Mouse (Mus musculus) liver, embryonic 15.5 days (tissue): ENCODE measurements at regions not wholly inside any gene's neighbourhood (a gene's known extent, or its start where the extent isn't known, plus 50 kb on each side); places are given as distances from the start of the nearest gene placed in this dataset.
"Not testable (repeated sequence)": the region's sequence is repeated elsewhere in the genome, so short reads cannot be mapped to it uniquely, and the experiment has no call there.

Experiments
- ATAC-seq: fragments of 200-750 bp; cut with Nextera tagmentation; 2 replicates; pipeline ENCODE4 v1.8.0; 2017; ENCODE audit warnings: moderate number of reproducible peaks, mild to moderate bottlenecking, moderate library complexity; ENCODE audit not compliant: insufficient read depth
- H3K27ac ChIP-seq: fragments of 300-500 bp; sonication (generic); replicated peaks from 2 replicates; pipeline ENCODE4 v1.5.1; 2015; ENCODE audit warnings: mild to moderate bottlenecking, inconsistent platforms
- H3K27me3 ChIP-seq: fragments of 300-500 bp; sonication (generic); 2 replicates; pipeline ENCODE4 v1.6.1; 2015; ENCODE audit warnings: mild to moderate bottlenecking, inconsistent platforms
- H3K36me3 ChIP-seq: fragments of 300-500 bp; sonication (generic); replicated peaks from 2 replicates; pipeline ENCODE4 v1.6.1; 2015; ENCODE audit warnings: moderate library complexity, mild to moderate bottlenecking, inconsistent platforms
- H3K4me1 ChIP-seq: fragments of 300-500 bp; sonication (generic); replicated peaks from 2 replicates; pipeline ENCODE4 v1.6.1; 2015; ENCODE audit warnings: inconsistent platforms
- H3K4me2 ChIP-seq: fragments of 300-500 bp; sonication (generic); 2 replicates; pipeline ENCODE4 v1.6.1; 2015; ENCODE audit warnings: moderate library complexity, mild to moderate bottlenecking, inconsistent platforms
- H3K4me3 ChIP-seq: fragments of 300-500 bp; sonication (generic); replicated peaks from 2 replicates; pipeline ENCODE4 v1.5.1; 2015; ENCODE audit warnings: mild to moderate bottlenecking, inconsistent platforms
- H3K9ac ChIP-seq: fragments of 300-500 bp; sonication (generic); 2 replicates; pipeline ENCODE4 v1.6.1; 2015; ENCODE audit warnings: moderate library complexity, mild to moderate bottlenecking, inconsistent platforms
- H3K9me3 ChIP-seq: fragments of 300-500 bp; sonication (generic); replicated peaks from 2 replicates; pipeline ENCODE4 v1.6.1; 2016; ENCODE audit warnings: inconsistent platforms
- WGBS: fragments of 180-500 bp; shearing (Covaris S2); methylation state at CpG from one replicate; pipeline ENCODE4 v1.1.7; 2015; ENCODE audit warnings: mixed read lengths; ENCODE audit not compliant: insufficient replicate concordance; 5-methylcytosine and 5-hydroxymethylcytosine counted together

DNA sequence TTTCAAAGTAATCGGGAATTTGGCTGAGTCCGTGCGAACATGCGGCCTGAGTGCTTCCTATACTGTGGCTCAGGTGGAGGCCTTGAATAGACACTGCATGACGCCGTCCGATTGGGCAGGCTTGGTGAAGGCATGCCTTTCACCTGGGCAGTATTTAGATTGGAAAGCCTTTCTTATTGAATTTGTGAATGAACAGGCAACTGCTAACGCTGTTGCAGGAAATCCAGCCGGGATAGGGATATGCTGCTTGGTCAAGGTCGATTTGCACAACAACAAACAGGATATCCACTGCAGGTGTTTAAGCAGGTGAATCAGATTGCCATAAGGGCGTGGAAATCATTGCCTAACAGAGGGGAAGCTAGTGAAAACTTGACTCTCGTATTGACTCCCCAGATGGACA lies 183.7 kb upstream of the Ccdc54 start:
- ATAC-seq, H3K36me3 ChIP-seq, H3K9ac ChIP-seq, H3K4me2 ChIP-seq, H3K9me3 ChIP-seq, H3K4me3 ChIP-seq, H3K4me1 ChIP-seq, H3K27ac ChIP-seq, H3K27me3 ChIP-seq: not testable (repeated sequence)
- WGBS: 69% methylated on average over 12 of the region's 12 CpGs

- no peak overlapping the region for H3K4me3 ChIP-seq
- no peak overlapping the region for H3K27ac ChIP-seq
- no peaks in the 10 kb centered on the region for H3K4me1 ChIP-seq
- no peak overlapping the region for H3K9ac ChIP-seq
- no peak for ATAC-seq
- no peaks in the 10 kb centered on the region for H3K27me3 ChIP-seq
- no peak overlapping the region for H3K4me2 ChIP-seq
- no peaks in the 10 kb centered on the region for H3K9me3 ChIP-seq
- H3K36me3 ChIP-seq: no peaks in the 10 kb centered on the region
- 68% methylated on average over 11 of the region's 11 CpGs for WGBS
These were observed 175.3 kb upstream of the Ccdc54 start for GRCm38 (mm10) chr16:50766055-50766770.

- no peaks in the 10 kb centered on the region for H3K36me3 ChIP-seq
- no peaks in the 10 kb centered on the region for H3K4me1 ChIP-seq
- no peak overlapping the region for H3K4me2 ChIP-seq
- WGBS: 61% methylated on average over 3 of the region's 3 CpGs
- no peaks in the 10 kb centered on the region for H3K27me3 ChIP-seq
- H3K27ac ChIP-seq: no peak overlapping the region
- no peaks in the 10 kb centered on the region for H3K9me3 ChIP-seq
- no peak overlapping the region for H3K4me3 ChIP-seq
- ATAC-seq: no peak
- H3K9ac ChIP-seq: no peak overlapping the region
These were observed 171.1 kb upstream of the Ccdc54 start for GRCm38 (mm10) chr16:50762096-50762495.

- ATAC-seq: no peak
- Histone ChIP-seq H3K9ac (no peak overlapping the region), H3K36me3 (no peaks in the 10 kb centered on the region), H3K4me2 (no peak overlapping the region), H3K4me1 (no peaks in the 10 kb centered on the region), H3K27ac (no peak overlapping the region), H3K9me3 (no peaks in the 10 kb centered on the region), H3K4me3 (no peak overlapping the region), H3K27me3 (no peaks in the 10 kb centered on the region)
- WGBS: 53% methylated on average over 5 of the region's 5 CpGs
These were observed 169.0 kb upstream of the Ccdc54 start for GRCm38 (mm10) chr16:50759979-50760378.

DNA sequence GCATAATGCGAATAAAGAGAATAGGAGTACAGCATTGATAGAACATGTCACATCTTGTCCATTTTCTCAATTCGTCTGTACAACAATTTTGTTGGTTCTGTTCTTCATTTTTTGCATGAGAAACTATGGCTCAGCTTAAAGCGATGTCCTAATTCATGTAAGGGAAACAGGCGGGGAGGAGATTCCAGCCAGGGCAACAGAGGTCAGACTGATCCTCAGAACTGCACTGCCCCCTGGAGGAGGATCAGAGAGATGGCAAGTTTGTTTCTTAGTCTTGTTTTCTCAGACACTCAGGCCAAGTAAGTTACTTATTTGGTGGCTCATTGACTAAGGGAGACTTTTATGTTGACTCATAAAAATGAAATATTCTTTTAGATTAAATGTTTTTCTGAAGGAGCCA lies 165.7 kb upstream of the Ccdc54 start:
- 30% methylated on average over 4 of the region's 4 CpGs for WGBS
- Histone ChIP-seq H3K4me2 (no peak overlapping the region), H3K9me3 (no peaks in the 10 kb centered on the region), H3K27ac (no peak overlapping the region), H3K9ac (no peak overlapping the region), H3K4me1 (no peaks in the 10 kb centered on the region), H3K36me3 (no peaks in the 10 kb centered on the region), H3K4me3 (no peak overlapping the region), H3K27me3 (no peaks in the 10 kb centered on the region)
- ATAC-seq: no peak

DNA sequence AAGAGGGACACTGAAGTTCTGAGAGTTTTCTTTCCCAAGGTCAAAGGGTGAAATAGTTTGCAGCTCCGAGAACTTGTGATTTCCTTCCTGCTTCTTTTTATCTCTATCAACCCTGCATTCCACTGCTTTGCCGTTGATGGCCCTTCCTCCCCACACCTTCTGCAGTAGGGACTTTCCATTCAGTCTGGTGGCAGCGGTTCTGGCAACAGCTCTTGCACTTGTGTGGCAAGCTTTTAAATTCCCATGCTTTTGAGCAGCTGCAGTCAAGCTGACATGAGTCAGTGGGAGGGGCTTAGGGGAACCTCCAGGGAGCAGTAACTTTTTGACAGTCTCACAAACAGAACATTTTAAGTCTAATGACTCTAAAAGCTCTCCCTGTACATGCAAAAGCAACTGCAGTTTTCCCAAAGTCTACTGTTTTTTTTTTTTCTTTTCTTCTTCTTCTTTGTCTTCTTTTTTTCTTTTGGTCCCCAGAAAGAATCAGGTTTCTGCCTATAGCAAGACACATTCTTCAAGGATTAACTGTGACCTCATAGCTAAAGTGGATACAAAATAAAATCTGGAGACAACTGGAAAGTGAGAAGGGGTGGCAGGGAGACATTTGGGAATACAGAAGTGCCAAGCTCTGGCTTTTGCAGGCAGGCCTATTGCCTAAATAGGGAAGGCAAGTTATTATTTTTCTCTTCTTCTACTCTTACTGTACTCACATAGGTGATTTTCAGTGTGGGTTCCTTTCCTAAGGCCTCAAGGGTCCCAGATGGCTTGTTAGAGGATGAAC lies 162.8 kb upstream of the Ccdc54 start:
- Histone ChIP-seq H3K36me3 (no peaks in the 10 kb centered on the region), H3K9me3 (no peaks in the 10 kb centered on the region), H3K4me3 (no peak overlapping the region), H3K9ac (no peak overlapping the region), H3K27me3 (no peaks in the 10 kb centered on the region), H3K4me2 (0 out of 2 replicates have a peak overlapping the region, but pooled peaks have one; percentile 5), H3K27ac (no peak overlapping the region), H3K4me1 (no peaks in the 10 kb centered on the region)
- no peak for ATAC-seq
- 9% methylated on average over 3 of the region's 3 CpGs for WGBS

GRCm38 (mm10) chr16:50753046-50753445 lies 162.1 kb upstream of the Ccdc54 start:
- Histone ChIP-seq H3K9me3 (no peaks in the 10 kb centered on the region), H3K4me1 (no peaks in the 10 kb centered on the region), H3K36me3 (no peaks in the 10 kb centered on the region), H3K27me3 (no peaks in the 10 kb centered on the region), H3K27ac (no peak overlapping the region; the same call in 1 of the 2 replicates), H3K4me2 (no peak overlapping the region), H3K4me3 (no peak overlapping the region), H3K9ac (no peak overlapping the region)
- 63% methylated on average over 11 of the region's 11 CpGs for WGBS
- ATAC-seq: no peak

GRCm38 (mm10) chr16:50752277-50752600 lies 161.3 kb upstream of the Ccdc54 start:
- ATAC-seq: no peak
- H3K4me1 ChIP-seq: no peaks in the 10 kb centered on the region
- no peaks in the 10 kb centered on the region for H3K27me3 ChIP-seq
- H3K4me2 ChIP-seq: no peak overlapping the region
- no peak overlapping the region; the same call in 1 of the 2 replicates for H3K27ac ChIP-seq
- no peak overlapping the region for H3K4me3 ChIP-seq
- 69% methylated on average over 10 of the region's 10 CpGs for WGBS
- H3K9ac ChIP-seq: no peak overlapping the region
- H3K36me3 ChIP-seq: no peaks in the 10 kb centered on the region
- no peaks in the 10 kb centered on the region for H3K9me3 ChIP-seq

GRCm38 (mm10) chr16:50751495-50752276 lies 160.7 kb upstream of the Ccdc54 start:
- ATAC-seq: no peak
- Histone ChIP-seq H3K27ac (no peak overlapping the region), H3K4me1 (no peaks in the 10 kb centered on the region), H3K36me3 (no peaks in the 10 kb centered on the region), H3K27me3 (no peaks in the 10 kb centered on the region), H3K9me3 (no peaks in the 10 kb centered on the region), H3K4me2 (no peak overlapping the region), H3K9ac (no peak overlapping the region), H3K4me3 (no peak overlapping the region)
- 65% methylated on average over 9 of the region's 9 CpGs for WGBS

GRCm38 (mm10) chr16:50747698-50748097 lies 156.7 kb upstream of the Ccdc54 start:
- no peak overlapping the region for H3K4me3 ChIP-seq
- no peaks in the 10 kb centered on the region for H3K36me3 ChIP-seq
- no peaks in the 10 kb centered on the region for H3K9me3 ChIP-seq
- no peaks in the 10 kb centered on the region for H3K27me3 ChIP-seq
- WGBS: 73% methylated on average over 5 of the region's 5 CpGs
- H3K9ac ChIP-seq: no peak overlapping the region
- no peak overlapping the region for H3K4me2 ChIP-seq
- no peak overlapping the region for H3K27ac ChIP-seq
- ATAC-seq: no peak
- no peaks in the 10 kb centered on the region for H3K4me1 ChIP-seq

- H3K4me2 ChIP-seq: no peak overlapping the region
- no peaks in the 10 kb centered on the region for H3K27me3 ChIP-seq
- 32% methylated on average over 2 of the region's 2 CpGs for WGBS
- no peaks in the 10 kb centered on the region for H3K36me3 ChIP-seq
- no peak overlapping the region for H3K9ac ChIP-seq
- H3K27ac ChIP-seq: no peak overlapping the region
- H3K9me3 ChIP-seq: no peaks in the 10 kb centered on the region
- ATAC-seq: no peak
- no peak overlapping the region for H3K4me3 ChIP-seq
- no peaks in the 10 kb centered on the region for H3K4me1 ChIP-seq
These were observed 154.8 kb upstream of the Ccdc54 start for GRCm38 (mm10) chr16:50745723-50746122.
